Mouse (Mus musculus): ENCODE measurements around the gene Psmd14.
A peak's percentile ranks its signal among the peaks of the same experiment; 100 is the strongest.

The Psmd14 gene

DNA sequence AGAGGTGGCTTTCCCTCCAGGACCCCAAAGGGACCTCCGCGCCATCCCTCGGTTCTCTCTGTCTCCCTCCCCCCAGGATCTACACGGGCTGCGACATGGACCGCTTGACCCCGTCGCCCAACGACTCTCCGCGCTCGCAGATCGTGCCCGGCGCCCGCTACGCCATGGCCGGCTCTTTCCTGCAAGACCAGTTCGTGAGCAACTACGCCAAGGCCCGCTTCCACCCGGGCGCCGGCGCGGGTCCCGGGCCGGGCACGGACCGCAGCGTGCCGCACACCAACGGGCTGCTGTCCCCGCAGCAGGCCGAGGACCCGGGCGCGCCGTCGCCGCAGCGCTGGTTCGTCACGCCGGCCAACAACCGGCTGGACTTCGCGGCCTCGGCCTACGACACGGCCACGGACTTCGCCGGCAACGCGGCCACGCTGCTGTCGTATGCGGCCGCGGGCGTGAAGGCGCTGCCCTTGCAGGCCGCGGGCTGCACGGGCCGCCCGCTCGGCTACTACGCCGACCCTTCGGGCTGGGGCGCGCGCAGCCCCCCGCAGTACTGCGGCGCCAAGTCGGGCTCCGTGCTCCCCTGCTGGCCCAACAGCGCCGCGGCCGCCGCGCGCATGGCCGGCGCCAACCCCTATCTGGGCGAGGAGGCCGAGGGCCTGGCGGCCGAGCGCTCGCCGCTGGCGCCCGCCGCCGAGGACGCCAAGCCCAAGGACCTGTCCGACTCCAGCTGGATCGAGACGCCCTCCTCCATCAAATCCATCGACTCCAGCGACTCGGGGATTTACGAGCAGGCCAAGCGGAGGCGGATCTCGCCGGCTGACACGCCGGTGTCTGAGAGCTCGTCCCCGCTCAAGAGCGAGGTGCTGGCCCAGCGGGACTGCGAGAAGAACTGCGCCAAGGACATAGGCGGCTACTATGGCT is 100.3 kb downstream of the Psmd14 start:
- peak; percentile 51 for DNase-seq (ENCODE audit: low read depth, low spot score)

DNA sequence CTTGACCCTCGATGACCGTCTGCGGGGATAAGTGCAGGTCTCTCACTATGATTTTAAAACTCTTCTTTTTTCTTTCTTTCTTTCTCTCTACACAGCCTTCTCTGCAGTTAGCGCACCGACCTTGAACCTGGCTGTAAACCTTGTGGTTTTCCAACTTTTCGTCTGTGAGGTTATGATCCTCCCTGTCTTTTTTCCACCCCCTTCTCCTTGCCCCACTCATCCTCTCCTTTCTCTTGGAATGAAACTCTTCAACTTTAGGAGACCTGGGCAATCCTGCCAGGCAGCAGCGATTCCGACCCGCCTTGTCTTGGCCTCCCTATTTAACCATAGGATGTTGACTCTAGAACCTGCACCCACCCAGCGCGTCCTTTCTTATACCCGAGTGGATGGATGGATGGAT is 101.0 kb downstream of the Psmd14 start:
- no peak for DNase-seq (ENCODE audit: low read depth, low spot score)

DNA sequence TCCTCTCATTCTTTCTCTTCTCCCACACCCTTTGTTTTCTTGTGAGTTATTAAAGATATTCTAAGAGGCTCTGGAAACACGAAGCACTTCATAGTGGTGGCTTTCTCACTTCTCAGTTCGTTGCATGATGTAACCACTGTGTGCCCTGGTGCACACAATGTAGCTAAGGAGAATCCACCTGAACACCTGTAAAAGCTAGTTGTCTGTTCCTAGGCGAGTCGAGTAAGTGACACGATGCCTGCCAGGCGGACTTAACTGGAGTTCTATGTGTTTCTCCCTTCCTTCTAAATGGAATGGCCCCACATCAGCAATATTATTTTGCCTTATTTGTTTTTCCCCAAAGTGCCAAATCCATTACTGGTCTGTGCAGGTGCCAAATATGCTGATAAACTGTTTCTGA is 101.6 kb downstream of the Psmd14 start:
- no peak for DNase-seq (ENCODE audit: low read depth, low spot score)

DNA sequence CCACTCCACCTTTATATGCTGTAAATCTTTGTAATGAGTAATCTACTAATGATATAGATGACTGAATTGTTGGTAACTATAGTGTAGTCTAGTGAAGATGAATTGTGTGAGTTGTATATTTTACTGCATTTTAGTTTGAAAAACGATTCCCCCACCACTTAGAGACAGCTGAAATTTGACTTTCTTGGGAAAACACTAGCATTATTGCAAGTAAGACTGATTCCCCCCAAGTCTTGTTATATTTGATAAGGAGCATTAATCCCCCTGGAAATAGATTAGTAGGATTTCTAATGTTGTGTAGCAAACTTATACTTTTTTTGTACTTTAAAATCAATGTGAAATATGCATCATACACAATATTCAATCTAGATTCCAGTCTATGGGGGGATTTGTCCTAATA is 102.0 kb downstream of the Psmd14 start:
- no peak for DNase-seq (ENCODE audit: low read depth, low spot score)

DNA sequence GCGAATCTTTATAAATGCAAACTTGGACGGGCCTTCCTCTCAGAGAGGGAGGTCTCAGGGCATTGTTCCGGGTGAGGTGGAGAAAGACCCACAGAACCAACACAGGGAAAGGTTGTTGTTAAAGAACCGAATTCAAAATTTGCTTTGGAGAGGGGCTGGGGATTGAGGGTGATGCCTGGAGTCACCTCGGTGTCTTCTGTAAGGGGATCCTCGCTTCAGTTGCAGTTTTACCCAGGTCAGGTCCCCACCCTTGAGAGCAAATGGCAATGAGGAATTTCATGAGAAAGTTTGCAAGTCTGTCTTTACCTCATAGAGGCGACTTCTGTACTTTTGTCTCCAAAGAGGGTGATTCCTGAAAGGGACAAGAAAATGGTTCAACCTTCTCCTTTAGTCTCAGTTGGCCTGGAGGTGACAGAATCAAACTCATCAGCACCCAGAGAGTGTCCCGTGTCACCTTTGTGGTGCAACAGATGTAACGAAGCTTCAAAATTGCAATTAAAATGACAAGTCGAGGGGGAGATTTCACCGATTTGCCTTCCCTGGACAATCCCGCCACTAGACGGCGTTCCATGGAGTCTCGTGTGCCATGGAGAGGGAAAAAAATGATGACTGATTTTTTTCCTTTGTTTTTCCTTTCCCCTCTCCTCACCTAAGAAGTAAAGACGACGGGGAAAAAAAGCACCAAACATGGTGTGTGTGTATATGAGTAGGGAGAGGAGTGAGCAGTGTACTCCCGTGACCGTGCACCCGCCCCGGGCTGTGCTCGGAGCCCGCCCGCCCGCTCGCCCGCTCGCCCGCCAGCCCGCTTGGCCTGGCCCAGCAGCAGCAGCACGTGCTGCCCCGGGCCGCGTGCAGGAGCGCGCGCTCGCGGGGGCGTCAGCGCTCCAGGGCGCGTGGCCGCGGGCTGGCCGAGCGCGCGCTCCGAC is 103.3 kb downstream of the Psmd14 start:
- DNase-seq (ENCODE audit: low read depth, low spot score) = peak; percentile 23

DNA sequence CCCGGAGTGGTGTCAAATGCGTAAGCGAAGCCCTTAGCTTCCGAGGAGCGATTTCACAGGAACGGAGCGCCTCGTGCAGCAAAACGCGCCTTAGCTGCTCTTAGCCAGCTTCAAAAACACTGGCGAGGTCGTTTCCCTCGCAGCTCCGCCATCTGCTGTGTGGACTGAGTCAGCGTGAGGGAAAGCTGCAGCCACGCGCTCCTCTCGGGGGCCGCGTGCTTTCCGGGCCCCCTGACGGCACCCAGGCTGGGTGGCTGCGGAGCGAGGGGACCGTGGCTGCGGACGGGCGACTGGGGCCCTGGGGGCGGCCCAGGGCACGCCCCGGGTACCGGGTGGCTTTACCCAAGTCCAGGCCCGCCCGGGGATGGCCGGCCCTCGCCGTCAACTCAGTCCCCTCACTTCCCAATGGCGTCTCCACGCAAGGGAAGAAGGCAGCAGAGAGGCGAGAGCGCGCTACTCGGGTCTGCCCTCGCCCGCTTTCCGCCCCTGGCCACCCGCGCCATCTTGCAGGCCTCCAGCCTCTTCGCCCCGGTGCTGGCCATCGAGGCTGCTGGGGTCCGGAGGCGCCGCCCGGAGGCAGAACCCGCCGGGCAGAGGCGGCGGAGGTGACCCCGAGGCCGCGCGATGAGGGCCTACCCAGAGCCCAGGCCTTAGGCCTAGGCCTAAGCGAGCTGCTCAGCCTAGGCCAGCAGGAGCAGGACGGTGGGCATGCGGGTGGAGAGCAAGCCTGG is 104.3 kb downstream of the Psmd14 start:
- peak; percentile 68 for DNase-seq (ENCODE audit: low read depth, low spot score)

DNA sequence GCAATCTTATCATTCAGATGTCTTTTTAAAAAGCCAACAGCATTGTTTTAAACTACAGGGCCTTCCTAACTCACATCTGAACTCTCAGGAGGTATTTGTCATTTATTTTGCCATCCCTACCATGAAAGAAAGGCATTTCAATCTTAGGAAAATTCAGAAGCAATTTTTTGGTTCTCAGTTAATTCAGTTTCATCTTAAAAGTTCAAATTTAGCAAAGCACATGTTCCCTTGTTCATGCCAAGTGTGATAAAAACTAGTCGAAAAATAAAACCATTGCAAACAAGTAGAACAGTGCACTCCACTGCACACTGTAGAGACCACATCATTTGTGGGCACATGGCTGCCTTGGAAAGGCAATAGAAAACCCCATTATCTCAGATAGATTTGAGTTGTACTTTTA is 106.7 kb downstream of the Psmd14 start:
- no peak for DNase-seq (ENCODE audit: low read depth, low spot score)

DNA sequence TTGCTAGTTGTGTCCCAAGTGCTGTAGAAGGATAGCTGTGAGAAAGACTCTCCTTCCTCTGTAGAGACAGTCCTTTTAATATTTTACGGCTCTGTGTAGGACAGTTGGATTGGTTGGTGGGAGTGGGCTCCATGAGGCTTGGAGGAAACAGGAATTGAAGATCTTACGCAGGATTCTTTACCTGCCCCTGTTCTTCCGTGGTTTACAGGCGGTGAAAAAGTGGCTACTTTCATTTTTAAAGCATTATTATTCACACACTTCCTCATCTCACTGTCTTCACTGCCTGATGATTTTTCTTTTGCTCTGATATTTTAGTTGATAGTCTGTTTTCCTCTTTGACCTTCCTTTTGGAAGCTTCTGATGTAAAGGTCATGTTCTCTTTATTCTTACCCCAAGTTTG is 108.7 kb downstream of the Psmd14 start:
- no peak for DNase-seq (ENCODE audit: low read depth, low spot score)

DNA sequence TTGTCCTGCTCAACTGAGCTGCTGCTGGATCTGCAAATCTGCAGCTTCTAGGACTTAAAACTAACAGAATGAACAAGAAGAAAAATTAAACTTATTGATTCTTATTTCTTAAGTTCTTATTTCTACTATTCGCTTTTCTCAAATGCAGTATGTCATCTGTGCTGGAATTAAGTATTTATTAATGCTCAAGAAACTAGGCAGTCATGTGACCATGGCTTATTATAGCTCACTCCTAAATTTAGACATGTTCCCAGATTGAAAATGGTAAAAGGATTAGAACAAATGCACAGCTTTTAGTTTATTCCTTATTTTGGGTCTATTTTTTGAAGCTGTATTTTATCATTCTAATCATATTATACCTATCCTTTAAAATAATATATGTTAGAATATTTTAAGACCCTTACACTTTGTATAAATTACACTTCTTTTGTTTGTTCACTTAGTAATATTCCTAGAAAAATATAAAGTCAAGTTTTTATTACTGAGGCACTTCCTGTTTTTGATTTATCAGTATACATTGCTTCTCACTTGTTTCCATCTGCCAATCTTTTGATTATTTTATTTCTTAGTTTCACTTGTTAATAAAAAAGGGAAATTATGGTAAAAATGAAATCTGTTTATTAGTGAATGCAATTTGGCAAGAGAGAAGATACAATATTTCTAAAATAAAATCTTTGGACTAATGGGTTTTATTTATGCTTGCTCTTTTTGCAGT is 112.1 kb downstream of the Psmd14 start:
- no peak for DNase-seq (ENCODE audit: low read depth, low spot score)

DNA sequence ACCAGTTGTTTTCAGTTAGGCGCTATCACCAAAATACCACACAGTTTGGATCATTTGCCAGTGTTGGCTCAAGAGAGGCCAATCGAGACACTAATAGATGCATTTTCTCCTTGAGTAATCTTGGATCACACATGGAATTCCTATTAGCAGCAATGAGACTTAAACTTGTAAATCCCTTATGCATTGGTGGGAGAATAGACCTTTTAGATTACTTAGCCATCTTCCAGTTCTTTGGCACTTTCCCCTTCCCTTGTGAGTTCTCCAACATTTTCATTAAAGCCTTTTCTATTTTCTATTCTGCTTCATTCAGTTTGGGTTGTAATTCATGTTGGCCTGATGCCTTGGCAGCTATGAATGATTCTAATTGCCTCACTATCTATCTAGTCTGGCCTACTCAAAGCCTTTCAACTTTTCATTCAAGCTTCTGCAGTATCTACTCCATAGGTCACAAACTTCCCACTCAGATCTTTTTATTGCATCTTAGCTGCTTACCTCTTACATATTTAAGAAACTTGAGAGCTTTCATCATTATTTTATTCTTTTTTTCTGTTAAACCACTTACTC is 125.8 kb downstream of the Psmd14 start:
- no peak for DNase-seq (ENCODE audit: low read depth, low spot score)
